Mouse (Mus musculus) forebrain, embryonic 12.5 days (tissue): Measurements from ENCODE around the gene Prl2c3. TPM values are rescaled to one million over a fixed set of nuclear protein-coding genes. Genes with fewer than 3 reads are reported as not detected.
"Not testable (repeated sequence)": the region's sequence is repeated elsewhere in the genome, so short reads cannot be mapped to it uniquely, and the experiment has no call there.

ENCODE experiments used
- ATAC-seq: fragments of 200-750 bp; cut with Nextera tagmentation; 2 replicates; pipeline ENCODE4 v1.8.0; 2017; ENCODE audit warnings: moderate TSS enrichment; ENCODE audit not compliant: low FRiP score
- H3K27ac ChIP-seq: fragments of 300-500 bp; sonication (generic); 2 replicates; pipeline ENCODE4 v1.5.1; 2016; ENCODE audit warnings: mild to moderate bottlenecking
- H3K27me3 ChIP-seq: fragments of 300-500 bp; sonication (generic); 2 replicates; pipeline ENCODE4 v1.6.1; 2016; ENCODE audit warnings: mild to moderate bottlenecking
- H3K36me3 ChIP-seq: fragments of 300-500 bp; sonication (generic); replicated peaks from 2 replicates; pipeline ENCODE4 v1.6.1; 2016; ENCODE audit warnings: mild to moderate bottlenecking
- H3K4me1 ChIP-seq: fragments of 300-500 bp; sonication (generic); 2 replicates; pipeline ENCODE4 v1.6.1; 2016
- H3K4me2 ChIP-seq: fragments of 300-500 bp; sonication (generic); 2 replicates; pipeline ENCODE4 v1.6.1; 2016; ENCODE audit warnings: mild to moderate bottlenecking, moderate library complexity
- H3K4me3 ChIP-seq: fragments of 300-500 bp; sonication (generic); replicated peaks from 2 replicates; pipeline ENCODE4 v1.5.1; 2016; ENCODE audit warnings: mild to moderate bottlenecking
- H3K9ac ChIP-seq: fragments of 300-500 bp; sonication (generic); 2 replicates; pipeline ENCODE4 v1.6.1; 2016; ENCODE audit warnings: mild to moderate bottlenecking
- H3K9me3 ChIP-seq: fragments of 300-500 bp; sonication (generic); 2 replicates; pipeline ENCODE4 v1.6.1; 2016
- WGBS: fragments of 180-500 bp; shearing (Covaris S2); methylation state at CpG from one replicate; pipeline ENCODE4 v1.1.7; 2016; 5-methylcytosine and 5-hydroxymethylcytosine counted together
- polyA plus RNA-seq: library from polyadenylated mRNA; unstranded; fragments of >200 nt; fragmentation: Nextera tagmentation; extraction: Ambion mirVana; gene quantifications from 2 replicates; pipeline ENCODE4 v1.2.1, GENCODE M21; 2016

Gene Prl2c3
- not detected in 2 replicates for polyA plus RNA-seq

- not testable (repeated sequence) for H3K27ac ChIP-seq, ATAC-seq, H3K36me3 ChIP-seq, H3K9ac ChIP-seq, H3K4me1 ChIP-seq, H3K27me3 ChIP-seq, H3K4me3 ChIP-seq, H3K4me2 ChIP-seq
- H3K9me3 ChIP-seq: peaks cover 10% of the 10 kb centered on the region
- whole genome bisulfite sequencing: 68% methylated on average over 3 of the region's 3 CpGs
Measured at GRCm38 (mm10) chr13:12799979-12800378, at the start of gene Prl2c3. Gene Prl2c3 (minus strand): TSS chr13:12800079.

- H3K9ac ChIP-seq, H3K36me3 ChIP-seq, H3K27me3 ChIP-seq, H3K4me3 ChIP-seq, H3K27ac ChIP-seq, H3K4me1 ChIP-seq, H3K4me2 ChIP-seq: not testable (repeated sequence)
- 76% methylated on average over 4 of the region's 4 CpGs for WGBS
- ATAC-seq: peak; percentile 49; the same call in 1 of the 2 replicates
- peaks cover 41% of the 10 kb centered on the region for H3K9me3 ChIP-seq
Measured at GRCm38 (mm10) chr13:12848254-12848653, 48.4 kb upstream of the Prl2c3 start.

- H3K9me3 ChIP-seq: peaks cover 51% of the 10 kb centered on the region
- not testable (repeated sequence) for H3K4me3 ChIP-seq, H3K9ac ChIP-seq, H3K27ac ChIP-seq, H3K4me1 ChIP-seq, H3K36me3 ChIP-seq, H3K27me3 ChIP-seq, H3K4me2 ChIP-seq
- 0 out of 2 replicates have a peak, but pooled peaks have one; percentile 45 for ATAC-seq
- 84% methylated on average over 1 of the region's 1 CpGs for WGBS
Measured at GRCm38 (mm10) chr13:12844701-12845100, 44.8 kb upstream of the Prl2c3 start.

- not testable (repeated sequence) for H3K27me3 ChIP-seq, H3K9ac ChIP-seq, H3K4me3 ChIP-seq, H3K27ac ChIP-seq, ATAC-seq, H3K4me2 ChIP-seq, H3K4me1 ChIP-seq, H3K36me3 ChIP-seq
- peaks cover 58% of the 10 kb centered on the region for H3K9me3 ChIP-seq
- whole genome bisulfite sequencing: 70% methylated on average over 2 of the region's 2 CpGs
Measured at GRCm38 (mm10) chr13:12837546-12837945, 37.7 kb upstream of the Prl2c3 start.

- H3K4me3 ChIP-seq: no peak overlapping the region
- H3K9me3 ChIP-seq: peaks cover 54% of the 10 kb centered on the region
- H3K4me2 ChIP-seq: no peak overlapping the region
- H3K27me3 ChIP-seq: no peaks in the 10 kb centered on the region
- H3K36me3 ChIP-seq: no peaks in the 10 kb centered on the region
- no peak overlapping the region for H3K27ac ChIP-seq
- no peaks in the 10 kb centered on the region for H3K4me1 ChIP-seq
- WGBS: 79% methylated on average over 2 of the region's 2 CpGs
- ATAC-seq: no peak
- no peak overlapping the region for H3K9ac ChIP-seq
Measured at GRCm38 (mm10) chr13:12831769-12832168, 31.9 kb upstream of the Prl2c3 start.

- H3K4me1 ChIP-seq: no peaks in the 10 kb centered on the region
- no peak overlapping the region for H3K4me2 ChIP-seq
- no peaks in the 10 kb centered on the region for H3K36me3 ChIP-seq
- no peak for ATAC-seq
- no peaks in the 10 kb centered on the region for H3K27me3 ChIP-seq
- H3K27ac ChIP-seq: no peak overlapping the region
- peaks cover 52% of the 10 kb centered on the region for H3K9me3 ChIP-seq
- WGBS: 88% methylated on average over 5 of the region's 5 CpGs
- no peak overlapping the region for H3K4me3 ChIP-seq
- H3K9ac ChIP-seq: no peak overlapping the region
Measured at GRCm38 (mm10) chr13:12829031-12829430, 29.2 kb upstream of the Prl2c3 start.

- H3K4me2 ChIP-seq, H3K4me1 ChIP-seq, H3K27me3 ChIP-seq, H3K36me3 ChIP-seq, H3K9ac ChIP-seq, H3K27ac ChIP-seq, H3K4me3 ChIP-seq: not testable (repeated sequence)
- ATAC-seq: peak; percentile 55
- peaks cover 31% of the 10 kb centered on the region for H3K9me3 ChIP-seq
- WGBS: 71% methylated on average over 4 of the region's 4 CpGs
Measured at GRCm38 (mm10) chr13:12824500-12825176, 24.8 kb upstream of the Prl2c3 start.

GRCm38 (mm10) chr13:12813734-12814424 is 14.0 kb upstream of the Prl2c3 start:
- peaks cover 35% of the 10 kb centered on the region for H3K9me3 ChIP-seq
- not testable (repeated sequence) for ATAC-seq

GRCm38 (mm10) chr13:12809591-12809990 is 9.7 kb upstream of the Prl2c3 start:
- no peaks in the 10 kb centered on the region for H3K36me3 ChIP-seq
- ATAC-seq: no peak
- H3K27ac ChIP-seq: no peak overlapping the region
- H3K4me1 ChIP-seq: no peaks in the 10 kb centered on the region
- WGBS: 60% methylated on average over 2 of the region's 2 CpGs
- no peak overlapping the region for H3K4me2 ChIP-seq
- peaks cover 27% of the 10 kb centered on the region for H3K9me3 ChIP-seq
- H3K4me3 ChIP-seq: no peak overlapping the region
- no peak overlapping the region for H3K9ac ChIP-seq
- H3K27me3 ChIP-seq: no peaks in the 10 kb centered on the region

More at GRCm38 (mm10) chr13:12813734-12814424, 14.0 kb upstream of the Prl2c3 start:
- not testable (repeated sequence) for H3K4me1 ChIP-seq, H3K4me3 ChIP-seq, H3K4me2 ChIP-seq, H3K36me3 ChIP-seq, H3K27me3 ChIP-seq, H3K9ac ChIP-seq, H3K27ac ChIP-seq
- 84% methylated on average over 5 of the region's 5 CpGs for WGBS

- peaks cover 24% of the 10 kb centered on the region for H3K9me3 ChIP-seq
Measured at GRCm38 (mm10) chr13:12808793-12809512, 9.1 kb upstream of the Prl2c3 start.

GRCm38 (mm10) chr13:12806496-12806895 is 6.6 kb upstream of the Prl2c3 start:
- not testable (repeated sequence) for ATAC-seq, H3K4me3 ChIP-seq, H3K27me3 ChIP-seq, H3K36me3 ChIP-seq, H3K4me1 ChIP-seq, H3K4me2 ChIP-seq, H3K9ac ChIP-seq, H3K27ac ChIP-seq
- H3K9me3 ChIP-seq: peaks cover 22% of the 10 kb centered on the region
- 69% methylated on average over 4 of the region's 4 CpGs for WGBS

More at GRCm38 (mm10) chr13:12808793-12809512, 9.1 kb upstream of the Prl2c3 start:
- H3K4me1 ChIP-seq, H3K4me2 ChIP-seq, H3K36me3 ChIP-seq, ATAC-seq, H3K9ac ChIP-seq, H3K27me3 ChIP-seq, H3K27ac ChIP-seq, H3K4me3 ChIP-seq: not testable (repeated sequence)
- WGBS: 69% methylated on average over 3 of the region's 3 CpGs

- not testable (repeated sequence) for H3K27me3 ChIP-seq, H3K4me3 ChIP-seq, H3K27ac ChIP-seq, H3K9me3 ChIP-seq, H3K4me2 ChIP-seq, ATAC-seq, H3K36me3 ChIP-seq, H3K4me1 ChIP-seq, H3K9ac ChIP-seq
- 83% methylated on average over 6 of the region's 6 CpGs for WGBS
Measured at GRCm38 (mm10) chr13:12769442-12770091, 30.3 kb downstream of the Prl2c3 start.
